Mouse (Mus musculus) embryo, embryonic 11.5 days (tissue): ENCODE results near the gene Soat2.

Experiments
- DNase-seq: peaks from one replicate; pipeline ENCODE4 v3.0.0-alpha.2; 2012; ENCODE audit warnings: low read depth, low spot score

Gene Soat2

DNA sequence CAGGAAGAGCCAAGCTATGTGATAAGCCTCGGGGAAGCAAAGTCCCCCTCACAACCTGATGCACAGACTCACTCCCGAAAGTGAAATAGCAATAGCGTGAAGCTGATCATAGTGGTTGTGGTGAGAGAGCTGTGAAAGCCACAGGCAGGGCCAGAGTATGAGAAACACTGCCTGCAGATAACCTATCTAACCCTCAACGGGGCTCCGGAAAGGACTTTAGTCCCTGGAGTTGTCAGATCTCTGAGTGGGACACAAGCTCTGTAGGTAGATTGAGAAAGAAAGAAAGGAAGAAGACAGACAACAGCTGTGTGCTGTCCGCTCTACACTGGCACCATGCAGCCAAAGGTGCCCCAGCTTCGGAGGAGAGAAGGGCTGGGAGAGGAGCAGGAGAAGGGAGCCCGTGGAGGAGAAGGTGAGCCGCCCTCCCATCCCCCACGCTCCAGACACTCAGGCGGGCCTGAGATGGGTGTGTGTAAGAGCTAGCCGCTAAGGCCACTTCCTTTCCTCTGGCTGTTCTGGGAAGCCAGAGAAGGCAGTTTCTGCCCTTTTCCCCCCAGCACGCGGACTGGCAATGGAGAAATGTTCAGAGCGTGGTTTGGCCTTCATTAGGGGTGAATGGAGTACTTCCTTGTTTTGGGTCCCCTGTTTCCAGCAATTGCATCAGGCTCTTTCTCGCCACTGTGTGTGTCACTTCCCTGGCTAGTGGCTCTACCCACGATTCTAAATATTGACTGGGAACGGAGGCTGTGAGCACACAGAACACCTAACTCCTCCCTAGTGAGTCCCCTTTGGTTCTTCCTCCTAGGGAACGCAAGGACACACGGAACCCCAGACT is at the start of gene Soat2:
TSS of gene Soat2 (plus strand) at position 226 of the 835 bp plus-strand sequence.
- DNase-seq, result no peak

DNA sequence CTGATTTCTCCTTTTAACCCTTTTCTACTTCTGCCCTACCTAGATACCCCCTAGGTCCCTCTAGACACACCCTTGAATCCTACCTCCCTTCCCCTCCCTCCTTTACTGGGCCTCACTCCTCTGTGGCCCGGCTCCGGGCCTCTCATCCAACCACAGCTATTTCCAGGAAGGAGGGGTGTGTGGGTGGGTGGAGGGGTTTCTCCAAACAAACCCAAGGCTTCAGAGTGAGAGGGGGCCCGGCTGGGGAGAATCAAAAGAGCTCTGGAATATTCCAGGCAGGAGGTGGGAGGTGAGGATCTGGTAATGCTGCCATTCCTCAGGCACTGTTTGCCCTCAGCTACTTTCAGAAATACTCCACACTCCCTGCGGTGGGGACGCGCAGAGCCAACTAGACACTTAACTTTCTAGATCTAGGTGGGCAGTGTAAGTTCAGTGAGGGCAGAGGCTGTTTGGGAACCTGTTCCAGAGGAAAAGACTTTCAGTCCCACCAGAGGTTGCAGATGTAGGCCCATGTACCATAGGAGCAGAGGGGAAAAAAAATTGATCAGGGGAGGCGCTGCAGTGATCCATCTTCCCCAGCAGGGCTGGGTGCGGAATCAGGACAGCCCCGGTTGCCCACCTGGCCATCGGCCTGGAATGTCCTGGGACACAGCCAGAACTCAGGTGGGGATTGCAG is 49.2 kb upstream of the Soat2 start:
- DNase-seq, result no peak

DNA sequence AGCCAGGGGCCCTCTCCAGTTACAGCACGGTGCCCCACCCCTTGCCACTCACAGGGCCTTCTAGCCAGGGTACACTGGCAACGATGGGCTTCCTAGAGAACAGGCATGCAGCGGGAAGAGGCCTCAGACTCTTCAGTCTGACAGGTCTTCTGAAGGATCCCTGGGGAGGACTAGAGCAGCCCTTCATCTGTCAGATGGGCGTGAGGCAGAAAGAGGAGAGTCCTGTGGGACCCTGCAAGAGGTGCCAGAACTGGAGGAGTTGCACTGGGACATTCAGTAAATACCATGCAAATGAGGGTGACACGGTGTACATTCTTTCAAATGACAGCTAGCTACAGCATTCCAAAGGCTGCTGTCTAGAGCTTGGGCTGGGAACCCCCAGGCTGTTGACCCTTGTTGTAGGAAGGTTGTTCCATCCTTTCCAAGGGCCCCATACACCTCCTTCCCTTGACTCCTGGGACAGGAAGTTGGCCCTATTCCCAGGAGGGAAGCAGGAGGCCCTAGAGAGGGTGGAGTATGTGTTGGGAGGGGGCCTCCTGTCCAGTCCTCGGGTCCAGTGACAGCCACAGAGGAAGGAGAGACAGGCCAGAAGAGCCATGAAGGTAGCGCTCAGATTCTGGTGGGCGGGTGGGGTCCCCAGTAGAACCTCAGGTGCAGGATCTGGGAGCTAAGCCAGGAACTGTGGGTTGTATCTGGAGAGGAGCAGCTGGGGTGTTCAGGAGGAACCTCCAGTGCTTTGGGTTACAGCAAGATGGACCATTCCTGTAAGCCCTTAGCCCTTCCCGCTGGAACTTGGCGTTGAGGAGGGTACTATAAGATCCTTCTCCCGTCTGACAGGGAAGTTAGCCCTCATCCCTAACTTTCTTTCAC is 48.4 kb upstream of the Soat2 start:
- no peak for DNase-seq

DNA sequence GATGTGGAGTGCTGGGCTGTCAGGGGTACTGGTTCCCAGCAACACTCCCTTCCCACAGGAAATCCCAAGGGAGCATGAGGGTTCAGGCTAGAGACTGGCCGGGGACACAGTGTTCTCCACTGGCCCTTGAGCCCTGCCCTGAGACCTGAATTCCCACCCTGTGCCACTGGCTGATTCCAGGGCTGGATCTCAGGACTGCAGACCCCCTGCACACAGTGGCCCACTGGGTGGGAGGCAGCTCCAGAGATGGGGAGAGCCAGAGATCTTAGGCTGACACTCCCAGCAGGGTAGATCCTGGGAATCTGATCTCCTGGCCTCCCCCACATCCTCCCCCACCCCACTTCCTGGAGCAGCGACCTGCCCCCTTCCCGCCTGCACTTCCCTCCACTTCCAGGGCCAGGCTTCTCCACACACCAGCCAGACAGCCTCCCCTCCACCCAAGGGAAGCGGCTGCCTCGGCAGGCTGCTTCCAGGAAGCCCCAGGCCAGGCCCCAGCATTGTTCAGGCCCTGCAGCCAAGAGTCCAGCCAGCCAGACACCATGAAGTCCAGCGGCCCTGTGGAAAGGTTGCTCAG is 47.7 kb upstream of the Soat2 start:
- DNase-seq, result no peak

DNA sequence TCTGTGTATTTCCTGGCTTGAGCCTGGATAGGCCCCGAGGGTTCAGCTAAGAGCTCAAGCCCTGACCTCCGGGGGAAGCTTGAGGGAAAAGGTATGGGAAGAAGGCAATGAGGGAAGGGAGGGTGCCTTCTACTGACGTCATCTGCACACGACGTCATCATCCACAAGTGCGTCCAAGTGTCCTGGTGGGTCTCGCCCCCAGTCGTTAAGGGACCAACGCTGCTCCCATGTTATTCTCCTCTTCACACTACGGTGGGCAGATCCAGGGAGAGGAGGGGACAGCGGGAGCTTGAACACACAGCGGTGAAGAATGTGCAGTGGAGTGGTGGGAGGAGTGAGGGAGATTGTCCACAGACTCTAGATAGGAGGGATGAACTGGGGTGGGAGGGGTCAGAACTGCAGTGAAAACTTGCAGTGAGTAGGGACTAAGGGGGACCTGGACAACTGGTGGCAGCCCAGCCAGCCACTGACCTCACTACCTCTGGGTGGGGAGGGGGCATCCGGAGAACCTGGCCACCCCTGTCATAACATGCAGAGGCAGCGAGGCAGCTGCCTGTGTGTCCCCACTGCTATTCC is 46.9 kb upstream of the Soat2 start:
- no peak for DNase-seq

DNA sequence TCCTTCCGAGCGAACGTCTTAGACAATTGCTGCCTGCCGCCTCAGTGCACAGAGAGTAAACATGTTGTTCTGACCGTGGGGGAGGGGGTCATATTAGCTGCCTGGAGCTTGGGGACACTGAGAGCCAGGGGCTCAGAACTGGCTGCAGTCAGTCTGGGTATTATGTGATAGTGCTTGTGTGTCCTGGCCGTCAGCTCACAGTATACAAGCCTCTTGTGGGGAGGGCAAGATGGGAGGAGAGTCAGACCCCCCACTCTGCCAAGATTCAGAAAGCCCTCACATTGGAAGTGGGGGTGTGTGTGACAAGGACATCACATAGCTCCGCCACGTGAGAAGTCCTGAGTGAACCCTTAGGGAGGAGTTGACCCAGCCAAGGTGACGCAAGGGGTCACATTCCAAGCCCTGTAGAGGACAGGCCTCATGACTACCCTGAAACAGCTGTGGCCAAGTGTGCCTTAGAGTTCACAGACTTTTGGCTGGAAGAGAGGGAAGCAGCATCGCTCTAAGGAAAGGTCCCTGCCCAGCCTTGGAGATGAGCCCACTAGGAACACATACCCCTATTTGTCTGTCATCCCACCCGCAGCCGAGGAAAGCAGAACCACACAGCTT is 46.3 kb upstream of the Soat2 start:
- DNase-seq, result no peak

DNA sequence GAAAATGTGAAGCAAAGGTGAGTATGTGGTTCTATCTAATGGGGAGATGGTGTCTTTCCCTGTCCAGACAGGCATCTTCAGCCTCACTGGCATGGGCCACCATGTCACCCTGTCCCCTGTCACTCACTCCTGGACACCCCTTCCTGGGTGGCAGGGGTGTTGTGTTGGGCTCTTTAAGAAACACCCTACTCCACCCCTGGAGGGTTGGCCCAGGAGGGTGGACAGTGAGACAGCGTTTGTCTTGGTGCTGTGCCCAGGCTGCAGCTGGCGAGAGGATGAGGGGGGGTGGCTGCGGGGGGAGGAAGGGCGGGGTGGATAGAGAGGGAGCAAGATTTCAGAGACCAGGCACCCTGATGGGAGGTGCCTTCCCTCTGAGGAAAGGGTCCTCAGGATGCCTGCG is 45.0 kb upstream of the Soat2 start:
- no peak for DNase-seq

DNA sequence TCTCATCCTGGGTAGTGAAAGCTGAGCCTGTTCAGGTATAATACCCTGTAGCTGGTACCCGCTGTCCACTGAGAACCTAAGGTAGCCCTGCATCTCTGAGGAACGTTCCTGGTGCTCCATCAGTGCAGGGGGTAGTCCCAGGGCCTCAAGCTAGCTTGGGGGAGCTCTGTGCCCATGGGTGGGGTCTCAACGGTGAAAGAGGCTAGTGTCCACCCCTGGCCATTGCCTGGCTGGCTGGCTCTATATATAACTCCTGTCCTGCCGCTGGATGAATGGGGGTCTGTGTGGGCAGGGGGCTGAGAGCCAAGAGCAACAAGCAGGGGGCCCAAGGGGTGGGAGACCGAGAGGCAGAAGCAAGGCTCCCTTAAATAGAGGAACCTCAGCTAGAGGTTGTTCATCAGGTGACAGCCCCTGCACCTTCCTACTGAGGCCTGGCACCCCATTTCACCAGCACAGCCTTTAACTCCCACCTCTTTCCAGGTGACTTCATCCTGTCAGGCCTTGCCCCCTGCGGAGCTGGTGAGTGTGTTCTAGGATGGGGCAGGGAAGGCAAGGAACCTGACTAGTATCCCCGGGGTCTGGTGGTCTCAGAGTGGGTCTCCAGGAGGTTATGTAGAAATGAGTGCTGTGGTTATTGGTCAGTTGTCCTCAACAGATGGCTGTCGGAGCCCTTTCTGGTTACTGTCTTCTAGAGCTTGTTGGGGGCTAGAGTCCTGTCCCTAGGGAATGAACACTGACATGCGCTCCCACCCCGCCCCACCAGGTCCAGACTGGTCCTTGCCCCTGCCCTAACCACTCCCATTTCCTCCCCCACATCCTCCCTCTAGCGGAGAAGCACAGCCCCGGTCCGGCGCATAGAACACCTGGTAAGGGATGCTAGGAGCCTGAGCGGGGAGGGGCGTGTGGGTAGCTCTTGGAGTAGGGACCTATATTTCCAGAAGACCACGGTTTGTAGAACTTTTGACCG is 44.3 kb upstream of the Soat2 start:
- no peak for DNase-seq

DNA sequence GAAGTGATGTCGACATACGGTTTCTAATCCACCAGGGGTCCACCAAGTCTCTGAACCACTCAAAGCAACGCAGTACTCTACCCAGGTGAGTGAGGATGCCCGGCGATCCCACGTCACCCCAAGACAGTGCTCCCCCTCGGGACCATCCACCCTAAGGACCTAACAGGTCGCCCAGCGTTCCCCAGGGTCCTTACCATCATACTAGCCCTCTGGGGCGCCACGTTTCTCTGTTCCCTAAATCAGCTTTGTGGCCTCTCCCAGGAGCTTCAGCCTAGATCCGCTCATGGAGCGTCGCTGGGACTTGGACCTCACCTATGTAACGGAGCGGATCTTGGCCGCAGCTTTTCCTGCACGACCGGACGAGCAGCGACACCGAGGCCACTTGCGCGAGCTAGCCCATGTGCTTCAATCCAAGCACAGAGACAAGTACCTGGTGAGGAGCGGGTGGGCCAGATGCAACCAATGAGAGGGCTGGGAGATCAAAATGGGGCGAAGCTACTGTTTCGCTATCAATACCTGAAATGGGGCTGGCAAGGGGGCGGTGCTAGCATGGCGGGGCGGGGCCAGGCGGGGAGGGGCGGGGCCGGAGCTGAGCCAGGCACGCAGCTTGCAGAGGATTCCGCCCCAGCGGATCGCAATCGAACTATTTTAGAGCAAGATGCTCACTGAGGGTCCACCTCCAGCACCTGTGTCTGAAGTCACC is 43.4 kb upstream of the Soat2 start:
- DNase-seq, result no peak

DNA sequence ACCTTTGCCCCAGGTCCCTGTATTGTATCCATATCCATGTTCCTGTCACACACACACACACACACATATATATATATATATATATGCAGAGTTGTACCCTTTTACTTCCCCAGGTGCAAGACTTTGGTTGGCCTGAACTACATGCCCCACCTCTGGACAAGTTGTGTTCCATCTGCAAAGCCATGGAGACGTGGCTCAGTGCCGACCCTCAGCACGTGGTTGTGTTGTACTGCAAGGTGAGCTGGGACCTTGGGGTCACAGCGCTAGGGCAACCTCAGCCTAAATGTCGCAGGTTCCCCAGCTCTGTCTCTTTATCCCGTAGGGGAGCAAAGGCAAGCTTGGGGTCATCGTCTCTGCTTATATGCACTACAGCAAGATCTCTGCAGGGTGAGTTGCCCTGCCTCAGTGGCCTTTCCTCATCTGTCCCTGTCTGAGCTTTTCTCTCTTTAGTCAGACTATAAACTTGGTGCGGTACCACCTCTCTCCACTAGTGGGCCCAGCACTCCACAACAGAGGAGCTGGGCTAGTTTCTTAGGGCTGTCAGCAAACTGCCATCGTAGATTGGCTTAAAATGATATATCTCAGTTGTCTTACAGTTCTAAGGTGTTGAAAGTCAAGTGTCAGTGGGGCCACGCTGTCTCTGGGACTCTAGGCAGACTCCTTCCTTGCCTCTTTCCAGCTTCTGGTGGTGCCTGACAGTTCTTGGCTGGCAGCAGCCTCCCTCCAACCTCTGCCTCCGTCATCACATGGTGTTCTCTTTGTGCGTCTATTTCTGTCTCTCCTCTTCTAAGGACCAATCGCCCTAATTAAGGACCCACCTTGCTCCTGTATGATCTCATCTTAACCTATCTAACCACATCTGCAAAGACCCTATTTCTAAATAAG is 42.4 kb upstream of the Soat2 start:
- DNase-seq, result no peak

DNA sequence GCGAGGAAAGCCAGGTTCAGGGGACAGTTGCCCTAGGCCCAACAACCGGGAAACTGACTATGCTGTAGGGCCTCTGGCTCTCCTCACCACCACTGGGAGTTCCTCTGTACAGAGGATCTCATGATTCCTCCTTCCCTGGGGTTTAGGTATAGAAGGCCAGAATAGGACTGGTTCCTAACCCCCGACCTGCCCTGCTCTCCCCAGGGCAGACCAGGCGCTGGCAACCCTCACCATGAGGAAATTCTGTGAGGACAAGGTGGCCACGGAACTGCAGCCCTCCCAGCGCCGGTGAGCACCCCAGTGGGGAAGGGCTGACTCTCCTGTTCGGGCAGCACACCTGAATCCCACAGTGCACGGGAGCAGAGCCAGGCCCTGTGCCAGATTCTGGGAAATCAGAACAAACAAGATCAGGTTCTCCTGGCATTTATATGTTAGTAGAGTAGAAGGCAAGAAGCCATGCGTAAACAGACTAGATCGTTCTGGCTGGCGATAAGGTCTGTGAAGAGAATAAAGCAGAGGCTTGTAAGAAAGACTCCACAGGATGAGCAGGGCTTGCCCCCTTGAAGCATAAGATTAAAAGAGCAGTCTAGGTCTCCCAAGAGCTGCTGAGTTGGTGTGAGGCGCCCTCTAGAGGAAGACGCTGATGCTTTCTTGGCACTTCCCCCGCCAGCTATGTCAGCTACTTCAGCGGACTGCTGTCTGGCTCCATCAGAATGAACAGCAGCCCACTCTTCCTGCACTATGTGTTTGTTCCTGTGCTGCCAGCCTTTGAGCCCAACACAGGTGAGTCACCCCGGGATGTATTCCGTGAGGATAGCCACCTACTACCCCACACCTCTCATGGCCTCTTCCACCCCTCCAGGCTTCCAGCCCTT is 41.4 kb upstream of the Soat2 start:
- DNase-seq, result no peak

DNA sequence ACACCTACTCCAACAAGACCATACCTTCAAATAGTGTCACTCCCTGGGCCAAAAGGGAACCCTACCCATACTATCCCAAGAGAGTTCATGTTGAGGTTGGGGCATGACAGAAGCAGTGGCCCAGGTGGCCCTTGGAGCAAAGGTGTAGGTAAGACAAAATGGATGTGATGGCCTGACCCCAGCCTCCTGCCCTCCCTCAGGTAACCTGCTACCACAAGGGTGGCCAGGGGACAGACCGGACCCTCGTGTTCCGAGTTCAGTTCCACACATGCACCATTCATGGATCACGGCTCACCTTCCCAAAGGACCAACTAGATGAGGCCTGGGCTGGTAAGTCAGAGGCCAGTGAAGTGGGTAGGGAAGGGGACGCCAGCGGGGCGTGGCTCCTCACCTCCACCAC is 40.1 kb upstream of the Soat2 start:
- no peak for DNase-seq

DNA sequence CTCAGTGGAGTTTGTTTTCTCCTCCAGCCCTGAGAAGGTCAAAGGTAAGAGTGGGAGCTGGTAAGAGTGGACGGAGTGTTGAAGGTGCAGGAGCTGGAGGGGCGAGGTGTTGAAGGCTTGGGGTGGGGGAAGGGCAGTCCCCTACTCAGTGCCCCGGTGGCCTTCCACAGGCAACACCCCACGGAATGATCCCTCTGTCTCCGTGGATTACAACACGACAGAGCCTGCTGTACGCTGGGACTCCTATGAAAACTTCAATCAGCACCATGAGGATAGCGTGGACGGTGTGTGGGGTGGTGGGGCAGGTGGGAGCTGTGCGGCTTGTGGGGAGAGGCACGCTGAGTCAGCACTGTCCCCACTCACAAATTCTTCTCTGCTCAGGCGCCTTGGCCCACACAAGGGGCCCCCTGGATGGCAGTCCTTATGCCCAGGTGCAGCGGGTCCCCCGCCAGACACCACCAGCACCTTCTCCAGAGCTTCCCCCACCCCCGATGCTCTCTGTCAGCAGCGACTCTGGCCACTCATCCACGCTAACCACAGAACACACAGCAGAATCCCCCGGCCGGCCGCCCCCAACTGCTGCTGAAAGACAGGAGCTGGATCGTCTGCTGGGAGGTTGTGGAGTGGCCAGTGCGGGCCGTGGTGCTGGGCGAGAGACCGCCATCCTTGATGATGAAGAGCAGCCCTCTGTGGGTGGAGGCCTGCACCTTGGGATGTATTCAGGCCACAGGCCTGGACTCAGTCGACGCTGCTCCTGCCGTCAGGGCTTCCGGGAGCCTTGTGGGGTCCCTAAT is 39.4 kb upstream of the Soat2 start:
- no peak for DNase-seq

DNA sequence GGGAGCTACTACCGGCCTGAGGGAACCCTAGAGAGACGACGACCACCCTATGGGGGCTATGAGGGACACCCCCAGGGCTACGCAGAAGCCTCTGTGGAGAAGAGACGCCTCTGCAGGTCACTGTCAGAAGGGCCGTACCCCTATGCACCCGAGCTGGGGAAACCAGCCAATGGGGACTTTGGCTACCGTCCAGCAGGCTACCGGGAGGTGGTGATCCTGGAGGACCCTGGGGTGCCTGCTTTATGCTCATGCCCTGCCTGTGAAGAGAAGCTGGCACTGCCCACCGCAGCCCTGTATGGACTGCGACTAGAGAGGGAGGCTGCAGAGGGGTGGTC is 38.9 kb upstream of the Soat2 start:
- DNase-seq, result no peak

DNA sequence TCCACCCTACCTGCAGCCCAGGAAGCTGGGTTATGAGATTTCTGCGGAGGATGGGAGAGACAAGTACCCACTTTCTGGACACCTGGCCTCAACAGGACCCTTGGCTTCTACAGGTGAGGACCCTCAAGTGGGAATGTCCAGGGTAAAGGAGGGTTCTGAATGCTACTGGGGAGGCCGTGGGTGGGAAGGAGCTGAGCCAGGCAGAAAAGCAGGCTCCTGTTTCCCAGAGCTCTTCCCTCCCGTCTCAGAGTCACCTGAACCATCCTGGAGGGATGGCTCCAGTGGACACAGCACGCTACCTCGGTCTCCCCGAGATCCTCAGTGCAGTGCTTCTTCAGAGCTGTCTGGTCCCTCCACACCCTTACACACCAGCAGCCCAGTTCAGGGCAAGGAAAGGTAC is 38.1 kb upstream of the Soat2 start:
- DNase-seq, result no peak

DNA sequence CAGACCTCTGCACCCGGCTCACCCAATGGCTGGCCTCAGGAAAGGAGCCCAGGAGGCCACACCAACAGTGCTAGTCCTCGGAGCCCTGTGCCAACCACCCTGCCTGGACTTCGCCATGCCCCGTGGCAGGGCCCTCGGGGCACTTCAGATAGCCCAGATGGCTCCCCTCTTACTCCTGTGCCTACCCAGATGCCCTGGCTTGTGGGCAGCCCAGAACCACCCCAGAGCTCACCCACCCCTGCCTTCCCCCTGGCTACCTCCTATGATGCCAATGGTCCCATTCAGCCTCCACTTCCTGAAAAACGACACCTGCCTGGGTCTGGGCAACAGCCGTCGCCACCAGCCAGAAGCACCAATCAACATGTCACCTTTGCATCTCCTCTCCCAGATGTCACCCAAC is 37.5 kb upstream of the Soat2 start:
- no peak for DNase-seq

DNA sequence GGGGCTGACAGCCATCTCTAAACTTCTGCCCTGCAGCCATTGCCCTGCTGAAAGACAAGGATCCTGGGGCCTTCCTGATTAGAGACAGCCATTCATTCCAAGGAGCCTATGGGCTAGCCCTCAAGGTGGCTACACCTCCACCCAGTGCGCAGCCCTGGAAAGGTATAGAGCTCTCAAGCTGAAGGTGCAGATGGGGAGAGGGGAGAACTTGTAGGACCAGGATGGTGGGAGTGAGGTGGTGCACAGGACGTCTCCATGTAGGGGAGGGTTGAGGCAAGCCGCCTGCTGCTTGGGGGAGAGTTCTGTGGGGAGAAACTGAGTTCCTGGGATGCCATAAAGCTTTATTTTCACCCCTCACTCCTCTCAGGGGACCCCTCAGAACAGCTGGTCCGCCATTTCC is 36.7 kb upstream of the Soat2 start:
- no peak for DNase-seq
